12 mouse cellular contexts compared by ENCODE assay signal in the genomic region with DNA sequence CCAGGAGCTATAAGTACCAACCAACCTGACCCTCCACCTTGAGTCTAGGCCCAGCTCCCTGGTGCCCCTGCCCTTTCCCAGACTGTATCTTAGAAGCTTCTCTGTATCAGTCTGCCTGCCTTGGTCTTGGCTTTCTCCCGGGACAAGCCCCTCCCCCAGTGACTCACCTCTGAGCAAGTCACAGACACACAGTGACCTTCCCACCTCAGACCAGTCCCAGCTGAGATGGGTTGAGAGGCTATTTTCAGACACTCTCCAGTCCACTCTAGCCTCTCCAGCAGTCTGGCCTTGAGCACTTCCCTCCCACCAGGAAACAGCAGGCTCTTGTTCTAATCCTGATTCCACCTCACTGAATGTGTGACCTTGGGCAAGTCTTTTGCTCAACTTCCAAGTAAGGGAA. TPM values are rescaled to one million over a fixed set of nuclear protein-coding genes. Genes with fewer than 3 reads are reported as not detected.
DNase-seq lines count a peak whose midpoint lies in the region; ATAC-seq and TF ChIP-seq lines count a peak whose summit lies in the region.
"Had no signal": no experiment of that assay in that cellular context is flagged by ENCODE, and none has a peak within 500 bp of the region (broad histone marks: within the 10 kb centered on the region; RNA-seq: fewer than 3 reads in every experiment).

No protein-coding gene starts in this region.

- no peak overlapping the region; the same call in 1 of the 2 replicates for H3K27ac ChIP-seq in lung, postnatal 0 days (ENCODE audit: low read length)
- H3K27ac ChIP-seq: hindbrain, embryonic 12.5 days; liver, embryonic 12.5 days had no signal

- H3K4me3 ChIP-seq in lung, postnatal 0 days (ENCODE audit: low read depth, low read length), result no peak overlapping the region
- H3K4me3 ChIP-seq: erythroblast, embryonic 14.5 days; hindbrain, embryonic 12.5 days; liver, embryonic 12.5 days; megakaryocyte, embryonic 14.5 days had no signal

- H3K9me3 ChIP-seq in lung, postnatal 0 days (ENCODE audit: low read length), result no peaks in the 10 kb centered on the region
- H3K9me3 ChIP-seq: hindbrain, embryonic 12.5 days; liver, embryonic 12.5 days; megakaryocyte, embryonic 14.5 days had no signal

- no peak overlapping the region for H3K4me2 ChIP-seq in lung, postnatal 0 days (replicated peaks; ENCODE audit: low read depth, low read length)
- H3K4me2 ChIP-seq: hindbrain, embryonic 12.5 days; liver, embryonic 12.5 days had no signal

- H3K9ac ChIP-seq in lung, postnatal 0 days (replicated peaks; ENCODE audit: low read depth), result no peak overlapping the region
- H3K9ac ChIP-seq: liver, embryonic 12.5 days had no signal

- TF ChIP-seq CTCF in lung, postnatal 0 days (IDR thresholded peaks at IDR 0.05), result no peak

- TF ChIP-seq EP300 in lung, postnatal 0 days (IDR thresholded peaks at IDR 0.05), result peak; percentile 50; the same call in 1 of the 2 replicates

- H3K27me3 ChIP-seq in lung, postnatal 0 days (replicated peaks; ENCODE audit: insufficient read depth, low read length), result no peaks in the 10 kb centered on the region
- H3K27me3 ChIP-seq: hindbrain, embryonic 12.5 days; liver, embryonic 12.5 days; megakaryocyte, embryonic 14.5 days had no signal

- WGBS in lung, postnatal 0 days, result 7% methylated on average over 1 of the region's 1 CpGs

- H3K36me3 ChIP-seq in lung, postnatal 0 days (ENCODE audit: insufficient read depth, low read length), result no peaks in the 10 kb centered on the region

- peak; percentile 69 for ATAC-seq in lung, postnatal 0 days
- ATAC-seq: activated CD4-positive, CD25-positive, alpha-beta regulatory T cell, adult 4 months; liver, embryonic 12.5 days had no signal

- peak; percentile 62 for DNase-seq in lung, postnatal 0 days (ENCODE audit: low spot score)
- no peak for DNase-seq in lung, postnatal 14 days
- peak; percentile 73 for DNase-seq in MN1 (ENCODE audit: low spot score)
- peak; percentile 85 for DNase-seq in adrenal gland, postnatal 10 days
- DNase-seq in lung, postnatal 36 days, result peak; percentile 53
- no peak for DNase-seq in kidney, adult 8-10 months
- no peak for DNase-seq in left cerebral cortex, adult 11 months (ENCODE audit: low spot score)

- H3K4me1 ChIP-seq in lung, postnatal 0 days (ENCODE audit: insufficient read depth, low read depth, low read length), result peaks cover 3% of the 10 kb centered on the region; the same call in 1 of the 2 replicates

RNA-seq across cellular contexts. Expression of gene Zfp362, which starts 12.1 kb away (rescaled TPM):
- polyA plus RNA-seq in lung, postnatal 0 days (2015; fragmentation: Nextera tagmentation; extraction: Ambion mirVana), result 21.6 and 23.8 TPM in 2 replicates
- total RNA-seq in adrenal gland, postnatal 10 days (2021), result 10 to 100 TPM; 33.7 to 36.5 TPM

RNA-seq across cellular contexts. Expression of gene A3galt2, which starts 38.5 kb away (rescaled TPM):
- 0.04 and 0.08 TPM in 2 replicates for polyA plus RNA-seq in lung, postnatal 0 days (2015; fragmentation: Nextera tagmentation; extraction: Ambion mirVana)
- under 1 TPM; 0.12 TPM for total RNA-seq in adrenal gland, postnatal 10 days (2021)
- polyA plus RNA-seq: activated CD4-positive, CD25-positive, alpha-beta regulatory T cell, adult 4 months; erythroblast, embryonic 14.5 days had no signal

Comparison
In these comparisons a context has a peak if more than half of its experiments do, and no peak if none do; other contexts are left out.
1. DNase-seq: peak in lung, postnatal 0 days (single experiment), MN1 (single experiment), adrenal gland, postnatal 10 days (single experiment) and lung, postnatal 36 days (single experiment); none in lung, postnatal 14 days (single experiment), kidney, adult 8-10 months (0 of 2) and left cerebral cortex, adult 11 months (single experiment).